Mouse (Mus musculus) layer of hippocampus, adult 11-12 months (tissue): Measurements from ENCODE around the gene Cdyl2.

Experiments
- DNase-seq: peaks from one replicate; pipeline ENCODE4 v3.0.0; 2022; ENCODE audit warnings: low spot score

The Cdyl2 gene

DNA sequence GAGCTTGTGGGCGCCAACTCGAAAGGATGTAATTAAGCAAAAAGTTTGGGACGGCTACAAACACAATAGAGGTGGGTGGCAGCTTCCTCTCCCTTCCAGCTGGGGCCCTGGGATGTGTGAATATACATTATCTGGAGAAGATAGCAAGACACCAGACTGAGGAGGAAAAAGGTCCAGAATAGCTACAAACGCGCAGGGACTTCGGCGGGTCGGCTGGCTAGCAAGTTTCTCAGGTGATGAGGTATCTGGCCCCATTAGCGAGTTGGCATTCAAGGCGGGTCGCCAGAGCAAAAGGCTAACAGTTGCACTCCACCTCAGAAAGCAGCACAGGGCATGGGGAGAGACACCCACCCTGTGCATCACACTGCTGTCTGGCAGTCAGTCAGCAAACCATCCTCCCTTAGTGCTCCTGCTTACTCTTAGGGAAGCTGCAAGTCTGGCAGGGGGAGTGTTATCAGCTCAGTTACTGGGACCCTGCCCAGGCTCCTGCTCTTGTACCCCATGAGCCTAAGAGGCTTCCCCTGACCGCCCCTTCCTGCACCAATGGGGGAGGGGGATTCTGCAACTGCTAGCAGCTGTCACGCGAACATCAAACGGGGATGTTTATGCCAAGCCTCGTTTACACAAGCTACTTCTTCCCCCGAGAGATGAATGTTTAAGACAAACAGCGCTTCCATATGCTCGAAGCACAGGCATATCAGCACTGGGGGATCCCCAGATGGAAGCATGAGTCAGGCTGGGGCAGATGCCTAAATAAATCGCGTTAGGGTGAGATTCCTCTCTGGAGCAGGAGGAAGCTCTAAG is 111.4 kb downstream of the Cdyl2 start:
- DNase-seq, result peak; percentile 58

DNA sequence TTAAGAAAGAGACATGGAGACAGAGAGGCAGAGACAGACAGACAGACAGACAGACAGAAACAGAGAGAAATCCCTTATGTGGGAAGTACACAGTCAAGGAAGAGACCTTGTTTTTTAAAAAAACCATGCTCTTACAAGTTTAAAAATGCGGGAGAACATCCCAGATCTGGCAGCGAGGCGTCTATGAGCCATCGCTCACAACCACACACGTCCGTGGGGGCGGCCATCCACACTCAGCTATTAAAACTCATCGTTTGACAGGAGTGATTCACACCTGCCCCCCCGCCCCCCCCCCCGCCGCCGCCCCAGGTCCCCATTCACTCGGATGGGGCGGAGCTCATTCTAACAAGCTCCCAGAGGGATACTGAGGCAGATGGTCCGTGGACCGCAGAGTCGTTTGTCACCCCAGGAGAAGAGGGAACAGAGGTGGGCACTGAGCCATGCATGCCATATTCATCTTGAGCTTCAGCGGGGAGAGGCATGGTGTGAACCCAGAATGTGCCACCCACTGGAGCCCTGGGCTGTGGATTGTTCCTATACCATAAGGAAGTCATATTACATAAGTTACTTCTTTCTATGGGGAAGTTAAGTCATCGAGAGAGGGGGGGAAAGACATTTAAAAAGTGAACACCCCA is 113.0 kb downstream of the Cdyl2 start:
- peak; percentile 43 for DNase-seq

DNA sequence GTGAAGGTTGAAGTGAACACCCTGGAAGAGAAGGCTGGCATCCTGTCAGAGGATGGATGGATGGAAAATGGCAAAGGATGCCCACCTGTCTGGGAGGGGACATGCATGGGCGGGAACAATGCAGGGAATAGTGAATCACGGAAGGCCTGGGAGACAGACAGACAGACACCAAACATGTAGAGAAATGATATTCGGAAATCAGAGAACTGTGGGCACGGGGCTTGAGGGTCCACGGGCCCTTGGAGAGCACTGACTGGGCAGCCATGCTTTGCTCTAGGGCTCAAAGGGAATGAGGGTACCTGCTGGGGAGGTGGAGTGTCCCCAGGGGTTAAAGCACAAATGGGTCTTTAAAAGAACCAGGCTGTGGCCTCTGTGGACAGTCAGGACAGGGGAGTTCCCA is 113.6 kb downstream of the Cdyl2 start:
- DNase-seq, result no peak

DNA sequence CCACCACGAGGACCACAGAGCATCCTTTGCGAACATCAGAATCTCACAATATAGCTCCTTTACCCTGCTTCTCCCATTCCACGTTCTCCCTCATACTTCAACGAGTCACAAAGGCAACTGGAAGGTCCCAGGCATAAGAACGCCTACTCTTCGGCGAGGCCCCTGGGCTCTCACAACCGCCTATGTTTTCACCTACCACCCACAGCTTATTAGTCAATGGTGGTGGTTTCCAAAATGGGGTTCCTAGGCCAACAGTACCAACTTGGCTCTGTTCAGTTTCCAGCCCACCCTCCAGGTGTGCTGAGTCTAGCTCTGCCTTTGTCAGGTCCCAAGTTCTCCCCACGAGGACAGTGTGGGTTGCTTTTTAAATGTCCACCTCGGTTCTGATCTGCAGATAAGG is 114.0 kb downstream of the Cdyl2 start:
- DNase-seq, result no peak

DNA sequence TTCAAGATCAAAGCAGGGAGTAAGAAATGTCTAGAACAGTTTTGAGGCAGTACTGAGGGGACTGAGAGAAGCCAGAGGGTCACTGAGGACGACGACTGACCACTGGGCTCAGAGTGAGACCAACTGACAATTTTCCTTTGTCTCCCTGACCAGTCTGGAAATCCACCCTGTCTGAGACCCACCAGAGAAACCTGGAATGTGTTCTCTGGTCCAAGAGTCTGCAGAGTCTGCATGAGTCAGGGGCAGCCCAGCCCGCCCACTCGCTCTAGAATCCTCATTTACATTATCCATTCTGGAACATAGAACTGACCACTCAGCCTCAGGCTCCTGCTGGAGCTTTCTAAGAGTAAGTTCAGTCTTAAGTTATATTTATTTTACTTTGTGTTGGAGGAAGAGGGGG is 114.9 kb downstream of the Cdyl2 start:
- DNase-seq, result no peak

DNA sequence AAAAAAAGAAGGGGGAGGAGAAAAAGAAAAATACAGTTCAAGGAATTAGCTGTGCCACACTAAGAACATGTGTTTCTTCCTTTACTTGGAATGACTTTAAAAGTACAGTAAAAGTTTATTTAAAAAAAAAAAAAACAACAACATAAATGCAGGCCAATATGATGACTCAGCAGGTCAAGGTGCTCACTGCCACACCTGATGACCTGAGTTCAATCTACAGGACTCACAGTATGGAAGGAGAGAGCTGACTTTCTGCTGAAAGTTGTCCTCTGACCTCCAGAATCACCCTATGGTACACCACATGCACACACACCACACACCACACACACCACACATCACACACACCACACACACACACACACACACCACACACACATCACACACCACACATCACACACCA is 116.4 kb downstream of the Cdyl2 start:
- no peak for DNase-seq

DNA sequence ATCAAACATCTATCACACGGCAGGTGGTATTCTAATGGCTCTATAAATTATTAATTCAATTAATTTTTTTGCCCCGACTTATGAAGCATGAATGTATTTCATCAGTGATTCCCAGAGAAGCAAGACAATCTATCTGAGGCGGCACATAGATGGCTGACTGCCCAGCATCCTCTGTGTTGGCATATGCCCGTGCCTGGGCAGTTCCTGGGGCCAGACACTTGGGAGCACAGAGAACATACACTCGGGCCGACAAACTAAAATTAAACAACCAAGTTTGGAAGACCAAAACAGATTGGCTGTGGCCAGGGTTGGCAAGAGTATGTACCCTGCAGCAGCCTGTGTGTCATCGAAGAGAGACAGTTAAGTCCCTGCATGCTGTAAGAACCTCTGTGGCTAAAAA is 117.9 kb downstream of the Cdyl2 start:
- DNase-seq, result no peak

DNA sequence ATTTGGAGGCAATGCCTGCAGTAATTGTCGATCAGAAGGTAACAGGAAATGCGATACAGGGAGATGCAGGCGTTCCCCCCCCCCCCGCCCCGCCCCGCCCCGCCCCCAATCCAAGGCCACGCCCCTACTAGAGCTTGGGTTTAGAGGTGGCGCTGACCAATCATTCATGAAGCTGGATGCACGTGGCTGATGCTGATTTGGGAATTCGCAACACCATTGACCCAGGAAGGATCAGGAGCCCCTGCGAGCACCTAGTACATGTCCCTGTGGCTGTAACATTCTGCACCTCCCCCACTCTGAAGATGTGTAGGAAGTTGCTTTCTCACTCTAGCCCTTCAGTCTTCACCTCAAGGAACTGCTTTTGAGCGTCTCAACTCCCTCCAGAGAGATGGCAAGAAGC is 126.6 kb downstream of the Cdyl2 start:
- no peak for DNase-seq

DNA sequence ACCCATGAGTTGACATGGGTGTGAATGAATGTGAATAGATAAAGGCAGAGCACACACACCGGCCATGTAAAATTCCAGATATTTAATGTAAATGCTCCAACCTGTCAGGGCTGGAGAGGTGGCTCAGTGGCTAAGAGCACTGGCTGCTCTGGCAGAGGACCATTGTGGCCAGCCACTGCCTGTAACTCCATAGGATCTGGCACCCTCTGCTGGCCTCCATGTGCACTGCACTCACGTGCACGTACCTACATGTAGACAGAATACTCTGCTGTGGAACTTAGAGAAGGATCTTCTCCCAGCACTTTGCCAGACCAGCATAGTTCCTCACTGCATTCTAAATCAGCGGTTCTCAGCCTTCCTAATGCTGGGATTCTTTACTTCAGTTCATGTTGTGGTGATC is 130.0 kb downstream of the Cdyl2 start:
- no peak for DNase-seq

DNA sequence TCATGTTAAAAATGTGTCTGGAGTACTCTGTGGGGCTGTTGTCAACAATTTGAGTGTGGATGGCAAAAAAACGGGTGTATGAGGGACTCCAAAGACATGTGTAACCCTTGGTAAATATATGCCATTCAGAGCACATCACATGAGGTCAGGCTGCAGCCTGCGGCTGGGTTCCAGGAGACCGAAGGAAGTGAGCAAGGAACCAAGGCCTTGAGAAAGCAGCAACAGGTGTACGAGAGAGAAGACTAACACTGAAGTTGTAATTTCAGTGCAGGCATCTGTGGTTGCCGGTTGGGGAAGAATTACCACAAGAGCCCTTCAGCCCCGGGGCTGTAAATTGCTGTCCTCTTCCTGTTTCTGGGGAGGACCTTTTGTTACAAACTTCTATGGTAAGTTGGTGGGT is 133.1 kb downstream of the Cdyl2 start:
- DNase-seq, result no peak

DNA sequence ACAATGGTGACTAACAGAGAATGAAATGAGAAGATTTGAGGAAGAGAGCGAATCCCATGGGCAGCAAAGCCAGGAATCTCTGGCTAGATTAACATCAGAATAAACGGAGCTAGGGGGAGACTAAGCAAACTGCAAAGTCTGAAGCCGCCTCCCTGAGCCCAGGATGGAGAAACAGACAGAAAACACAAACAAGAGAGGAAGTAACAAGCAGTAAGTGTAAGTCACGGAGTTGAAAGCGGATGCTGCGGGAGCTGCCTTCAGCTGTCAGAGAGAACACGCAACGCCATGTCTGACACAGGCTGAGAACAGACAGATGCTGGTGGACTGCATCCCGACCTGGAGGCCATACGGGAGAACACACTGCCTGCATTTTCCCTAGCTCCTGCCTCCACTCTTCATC is 141.6 kb downstream of the Cdyl2 start:
- no peak for DNase-seq

DNA sequence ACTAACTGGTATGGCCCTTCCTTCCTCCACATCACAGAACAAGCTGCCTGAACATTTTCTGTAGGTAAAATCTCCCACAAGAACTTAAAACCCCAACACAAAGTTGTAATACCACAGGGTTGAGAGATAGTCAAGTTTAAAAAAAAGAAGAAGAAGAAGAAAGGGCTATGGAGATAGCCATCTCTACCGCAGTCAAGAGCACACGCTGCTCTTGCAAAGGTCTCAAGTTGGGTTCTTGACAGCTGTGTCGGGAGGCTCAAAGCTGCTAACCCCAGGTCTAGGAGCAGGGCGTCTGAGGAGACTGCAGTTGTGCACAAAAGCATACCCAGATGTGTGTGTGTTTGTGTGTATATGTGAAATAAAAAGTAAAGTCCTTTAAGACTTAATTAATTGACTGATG is 142.2 kb downstream of the Cdyl2 start:
- no peak for DNase-seq

DNA sequence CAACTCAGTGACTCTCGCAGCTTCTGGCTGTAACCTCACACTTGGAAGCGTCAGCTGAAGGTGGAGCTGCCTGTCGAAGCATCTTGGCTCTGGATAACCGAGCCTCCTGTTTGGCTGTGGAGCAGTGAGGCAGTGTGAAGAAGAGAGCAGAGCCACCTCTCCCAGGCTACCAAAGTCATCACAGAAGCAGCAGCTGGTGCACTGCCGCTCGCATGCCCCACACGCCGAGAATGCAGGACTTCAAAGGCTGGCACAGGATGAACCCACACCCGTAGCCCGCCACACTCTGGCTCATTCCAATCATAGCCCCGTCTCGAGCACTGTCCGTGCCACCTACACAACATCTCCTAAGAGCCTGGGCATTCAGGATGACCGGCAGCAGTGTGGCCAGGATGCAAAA is 142.7 kb downstream of the Cdyl2 start:
- DNase-seq, result no peak

DNA sequence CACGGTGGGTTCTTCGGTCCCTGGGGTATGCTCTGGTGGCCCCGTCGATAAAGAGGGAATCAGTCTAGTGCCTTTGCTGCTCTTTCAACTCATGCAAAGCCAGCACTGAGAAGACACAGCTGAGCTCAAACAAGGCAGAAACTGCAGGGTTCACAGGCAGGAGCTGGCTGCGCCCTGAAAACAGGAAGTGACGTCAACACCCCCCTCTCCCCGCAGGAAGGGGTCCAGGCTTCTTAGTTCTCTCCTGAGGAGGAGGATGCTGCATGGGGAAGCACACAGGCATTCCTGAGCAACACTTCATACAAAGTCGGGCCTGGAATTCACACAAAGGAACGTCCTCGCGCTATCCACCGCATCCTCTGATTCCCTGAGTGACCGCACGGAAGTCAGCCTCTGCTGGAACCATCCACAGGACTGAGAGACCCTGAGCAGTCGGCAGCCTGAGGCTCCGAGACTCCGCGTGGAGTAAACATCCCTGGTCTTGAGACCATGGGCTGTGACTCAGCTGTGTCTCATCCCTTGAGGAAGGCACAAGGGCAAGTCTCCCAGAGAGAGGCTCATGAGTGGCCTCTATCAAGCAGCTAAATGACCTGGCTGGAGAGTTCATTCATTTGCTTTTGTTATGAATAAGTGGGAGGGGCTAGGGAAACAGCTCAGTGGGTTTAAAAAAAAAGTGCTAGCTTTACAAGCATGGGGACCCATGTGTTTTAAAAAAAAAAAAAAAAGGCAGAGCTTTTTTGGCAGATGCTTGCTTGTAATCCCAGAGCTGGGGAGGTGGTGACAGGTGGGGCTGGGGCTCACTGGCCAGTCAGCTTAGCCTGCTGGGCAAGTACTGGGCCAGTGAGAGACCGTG is 144.9 kb downstream of the Cdyl2 start:
- no peak for DNase-seq

DNA sequence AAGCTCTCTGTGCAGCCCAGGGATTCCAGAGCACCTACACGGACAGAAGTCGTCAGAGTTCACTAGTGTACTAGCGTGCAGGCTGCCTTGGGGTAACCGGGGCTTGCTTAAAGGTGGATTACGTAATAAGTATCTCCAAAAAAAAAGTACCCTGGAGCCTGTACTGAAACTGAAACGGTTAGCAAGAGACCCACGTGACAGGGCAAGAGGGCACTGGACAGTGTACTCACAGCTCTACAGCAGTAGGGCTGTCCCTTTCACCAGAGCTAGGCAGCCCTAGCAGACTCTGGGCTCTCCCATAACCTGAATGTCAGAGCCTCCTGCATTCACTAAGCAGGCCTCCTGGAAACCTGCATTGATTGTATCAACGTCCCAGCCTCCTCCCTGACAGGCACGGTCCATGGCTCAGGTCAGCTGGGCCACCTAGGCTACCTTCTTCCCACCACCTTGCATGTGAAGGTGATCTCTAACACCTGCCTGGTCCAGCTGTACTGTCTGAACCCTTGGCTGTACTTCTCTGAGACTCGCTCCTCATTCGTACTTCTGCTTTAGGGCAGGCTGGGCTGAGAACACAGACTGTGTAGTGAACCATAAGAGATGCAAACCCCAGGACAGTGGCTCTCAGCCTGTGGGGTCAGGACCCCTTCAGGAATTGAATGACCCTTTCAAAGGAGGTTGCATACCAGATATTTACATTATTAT is 151.3 kb downstream of the Cdyl2 start:
- no peak for DNase-seq

DNA sequence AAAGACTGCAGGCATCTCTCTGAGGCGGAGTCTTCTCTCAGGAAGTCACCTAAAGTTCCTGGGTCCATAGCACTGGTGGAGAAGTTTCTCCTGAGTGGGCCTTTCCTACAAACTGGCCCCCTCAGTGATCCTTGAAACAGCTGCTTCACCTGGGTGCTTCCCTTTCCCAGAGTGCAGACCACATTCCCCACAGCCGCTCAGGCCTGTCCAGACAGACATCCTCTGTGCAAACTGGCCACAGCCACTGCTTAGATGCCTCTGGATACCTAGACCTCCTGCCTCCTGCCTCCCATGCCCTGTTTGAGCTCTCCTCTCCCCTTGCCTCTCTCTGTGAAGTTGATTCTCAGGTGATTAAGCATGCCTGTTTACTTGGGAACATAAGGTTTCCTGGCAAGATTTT is 156.1 kb downstream of the Cdyl2 start:
- no peak for DNase-seq

DNA sequence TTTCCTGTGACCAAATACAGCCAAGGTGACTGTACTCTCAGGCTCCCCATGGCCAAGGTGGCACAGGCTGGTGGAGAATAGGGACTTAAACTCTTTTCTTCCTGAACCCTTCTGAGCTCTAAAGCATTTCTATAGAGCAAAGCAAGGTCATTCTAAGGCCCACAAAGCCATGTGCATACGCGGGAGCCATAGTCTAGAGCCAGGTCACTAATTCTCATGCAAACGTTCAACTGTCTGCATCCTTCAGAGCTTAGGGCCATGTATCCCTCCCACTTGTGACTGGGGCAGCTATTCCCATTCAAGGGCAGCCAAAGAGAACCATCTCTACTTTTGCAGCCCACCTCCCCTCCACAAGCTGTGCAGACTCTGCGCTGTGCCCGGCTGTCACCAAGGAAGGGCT is 159.7 kb downstream of the Cdyl2 start:
- DNase-seq, result no peak

DNA sequence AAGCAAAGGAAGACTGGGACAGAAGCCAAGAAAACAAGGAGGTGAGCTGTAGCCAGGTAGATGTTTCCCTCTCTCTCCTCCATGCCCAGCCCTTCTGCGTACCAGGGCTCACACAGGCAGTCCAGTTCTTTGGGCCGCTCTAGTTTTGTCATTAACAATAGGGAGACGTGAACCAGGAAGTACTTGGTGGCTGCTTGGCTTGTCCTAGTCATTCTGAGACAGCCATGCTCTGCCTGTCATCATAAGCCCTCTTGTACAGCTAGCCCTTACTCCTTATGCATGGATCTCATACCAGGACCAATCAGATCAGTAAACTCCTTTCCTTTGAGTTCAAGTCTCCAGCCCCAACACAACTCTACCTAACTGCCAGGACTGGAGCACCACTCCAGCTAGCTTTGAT is 180.0 kb downstream of the Cdyl2 start:
- no peak for DNase-seq

DNA sequence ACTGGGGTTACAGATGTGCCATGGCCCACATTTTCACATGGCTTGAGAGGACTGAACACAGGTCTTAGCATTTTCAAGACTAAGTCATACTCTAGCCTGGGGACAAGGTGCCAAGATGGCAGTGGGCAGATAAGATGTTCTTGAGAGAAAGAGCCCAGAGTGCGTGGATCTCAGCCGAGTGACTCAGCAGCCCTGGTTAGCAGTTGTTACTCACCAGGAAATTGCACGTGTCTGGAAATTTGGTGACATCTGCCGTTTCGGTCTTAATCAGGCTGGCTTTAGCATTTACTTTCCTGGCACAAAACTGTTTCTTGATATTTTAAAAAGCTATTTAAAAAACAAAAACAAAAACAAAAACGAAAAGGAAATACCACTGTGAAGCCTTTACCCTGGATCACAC is 180.5 kb downstream of the Cdyl2 start:
- no peak for DNase-seq

DNA sequence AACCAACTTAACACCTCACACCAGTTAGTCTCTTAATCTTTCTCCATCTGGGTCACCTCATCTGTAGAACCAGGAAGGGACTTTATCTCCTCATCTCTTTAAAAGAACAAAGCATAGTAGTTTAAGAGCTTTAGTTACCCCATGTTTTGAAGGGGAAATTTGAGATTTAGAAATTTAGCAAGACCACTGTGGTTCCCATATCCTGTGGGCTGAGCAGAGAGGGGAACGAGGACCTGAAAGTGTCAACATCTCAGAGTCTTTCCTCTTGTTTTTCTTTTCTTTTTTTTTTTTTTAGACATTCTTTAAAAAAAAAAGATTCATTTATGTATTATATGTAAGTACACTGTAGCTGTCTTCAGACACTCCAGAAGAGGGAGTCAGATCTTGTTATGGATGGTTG is 189.4 kb downstream of the Cdyl2 start:
- no peak for DNase-seq

DNA sequence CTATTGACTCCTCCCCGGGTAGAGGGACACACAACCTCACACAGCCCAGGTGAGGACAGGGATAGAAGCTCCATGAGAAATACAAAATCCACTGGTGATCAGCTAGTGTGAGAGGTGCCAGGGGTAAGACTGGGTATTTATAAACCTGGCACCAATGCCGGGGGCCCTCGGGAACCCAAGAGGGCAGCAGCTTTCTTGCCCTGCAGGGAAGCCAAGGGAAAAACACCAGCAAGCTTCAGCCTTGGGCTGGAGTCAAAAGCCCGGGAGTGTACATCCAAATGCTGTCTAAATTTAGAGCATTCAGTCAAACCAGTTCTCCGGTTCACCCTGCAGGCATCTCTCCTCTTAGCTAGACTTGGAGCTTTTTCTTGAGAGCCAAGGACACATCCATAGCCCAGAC is 189.9 kb downstream of the Cdyl2 start:
- DNase-seq, result no peak

DNA sequence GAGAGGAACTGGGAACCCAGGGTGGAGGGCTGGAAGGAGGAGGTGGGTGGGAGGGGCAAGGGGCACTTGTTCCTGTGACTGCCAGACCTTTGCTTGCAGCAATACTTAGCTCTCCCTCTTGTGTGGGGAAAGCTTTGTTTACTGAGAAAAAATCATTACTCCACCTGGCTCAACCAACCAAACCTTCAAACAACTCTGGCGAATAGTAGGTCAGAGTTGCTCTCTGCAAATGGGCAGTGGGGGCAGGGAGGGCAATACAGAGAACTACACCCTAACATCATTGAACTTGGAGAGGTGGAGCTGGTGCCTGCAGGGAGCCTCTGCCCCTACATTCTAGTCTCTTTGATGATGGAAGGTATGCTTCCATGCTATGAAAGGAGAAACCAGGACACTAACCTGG is 192.7 kb downstream of the Cdyl2 start:
- DNase-seq, result no peak

DNA sequence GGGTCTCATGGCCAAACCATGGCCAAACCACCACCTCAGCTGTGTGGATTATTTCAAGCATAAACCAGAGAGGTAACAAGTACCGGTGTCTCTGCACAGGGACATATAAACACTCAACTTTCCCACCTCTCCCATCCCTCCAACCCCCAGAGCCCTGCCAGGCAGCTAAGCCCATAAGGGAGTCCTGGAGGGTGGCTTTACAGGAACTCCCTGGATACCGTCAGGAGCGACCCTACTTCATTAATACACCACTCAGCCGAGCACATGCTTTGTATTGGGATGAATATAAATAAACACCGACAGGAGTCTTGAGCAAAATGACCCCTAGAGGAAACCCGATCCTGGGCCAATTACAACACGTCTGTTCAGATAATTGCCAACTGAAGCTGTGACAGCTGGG is 194.0 kb downstream of the Cdyl2 start:
- DNase-seq, result no peak
